In genomic region chr7:100908061-100908460, GRCm38 (mm10) we compare ENCODE assay signal across 9 mouse cellular contexts. TPM values are rescaled to one million over a fixed set of nuclear protein-coding genes. Genes with fewer than 3 reads are reported as not detected.
DNase-seq lines count a peak whose midpoint lies in the region; ATAC-seq and TF ChIP-seq lines count a peak whose summit lies in the region.
"Had no signal": no experiment of that assay in that cellular context is flagged by ENCODE, and none has a peak within 500 bp of the region (broad histone marks: within the 10 kb centered on the region; RNA-seq: fewer than 3 reads in every experiment).

No protein-coding gene starts in this region.

- 81% methylated on average over 8 of the region's 8 CpGs for WGBS in forebrain, embryonic 10.5 days
- 79% methylated on average over 8 of the region's 8 CpGs for WGBS in forebrain, embryonic 13.5 days
- 83% methylated on average over 8 of the region's 8 CpGs for WGBS in embryonic facial prominence, embryonic 12.5 days
- WGBS in intestine, embryonic 16.5 days: 75% methylated on average over 8 of the region's 8 CpGs
- 44% methylated on average over 8 of the region's 8 CpGs for WGBS in lung, embryonic 16.5 days
- 78% methylated on average over 8 of the region's 8 CpGs for WGBS in forebrain, postnatal 0 days

- DNase-seq in forebrain, embryonic 10.5 days (ENCODE audit: extremely low spot score, low spot score): no peak
- no peak for DNase-seq in T-cell, adult 2 months (ENCODE audit: low spot score)
- no peak for DNase-seq in cerebellum, postnatal 4 days (ENCODE audit: low spot score in 2 of 2)
- DNase-seq in forebrain, postnatal 0 days: no peak

- H3K4me2 ChIP-seq in forebrain, embryonic 13.5 days: no peak overlapping the region
- peak overlapping the region; percentile 28; the same call in 1 of the 2 replicates for H3K4me2 ChIP-seq in embryonic facial prominence, embryonic 12.5 days (replicated peaks)
- H3K4me2 ChIP-seq in intestine, embryonic 16.5 days (ENCODE audit: low read depth, low read length): no peak overlapping the region; the same call in 1 of the 2 replicates
- H3K4me2 ChIP-seq in lung, embryonic 16.5 days (ENCODE audit: low read depth, low read length): peak overlapping the region; percentile 43
- H3K4me2 ChIP-seq in forebrain, postnatal 0 days (ENCODE audit: low read depth): no peak overlapping the region

- H3K27ac ChIP-seq in forebrain, embryonic 10.5 days: peak overlapping the region; percentile 78
- no peak overlapping the region for H3K27ac ChIP-seq in forebrain, embryonic 13.5 days
- peak overlapping the region; percentile 82 for H3K27ac ChIP-seq in embryonic facial prominence, embryonic 12.5 days
- peak overlapping the region; percentile 79 for H3K27ac ChIP-seq in intestine, embryonic 16.5 days (ENCODE audit: low read length)
- peak overlapping the region; percentile 84 for H3K27ac ChIP-seq in lung, embryonic 16.5 days (ENCODE audit: low read length)
- no peak overlapping the region for H3K27ac ChIP-seq in forebrain, postnatal 0 days (ENCODE audit: low read depth, low read length)
- H3K27ac ChIP-seq: liver, embryonic 14.5 days had no signal

- no peaks in the 10 kb centered on the region for H3K27me3 ChIP-seq in forebrain, embryonic 10.5 days (ENCODE audit: poor library complexity, severe bottlenecking)
- H3K27me3 ChIP-seq in forebrain, embryonic 13.5 days: no peaks in the 10 kb centered on the region
- H3K27me3 ChIP-seq in embryonic facial prominence, embryonic 12.5 days: no peaks in the 10 kb centered on the region
- no peaks in the 10 kb centered on the region for H3K27me3 ChIP-seq in intestine, embryonic 16.5 days (replicated peaks; ENCODE audit: control insufficient read depth, insufficient read depth, low read length)
- no peaks in the 10 kb centered on the region for H3K27me3 ChIP-seq in lung, embryonic 16.5 days (ENCODE audit: control insufficient read depth, insufficient read depth, low read depth, low read length)
- no peaks in the 10 kb centered on the region for H3K27me3 ChIP-seq in forebrain, postnatal 0 days (ENCODE audit: insufficient read depth, low read length)

- H3K36me3 ChIP-seq in forebrain, embryonic 10.5 days (replicated peaks): peaks cover 57% of the 10 kb centered on the region
- no peaks in the 10 kb centered on the region for H3K36me3 ChIP-seq in forebrain, embryonic 13.5 days (ENCODE audit: poor library complexity, severe bottlenecking)
- peaks cover 23% of the 10 kb centered on the region for H3K36me3 ChIP-seq in embryonic facial prominence, embryonic 12.5 days
- peaks cover 4% of the 10 kb centered on the region; the same call in 1 of the 2 replicates for H3K36me3 ChIP-seq in intestine, embryonic 16.5 days (ENCODE audit: control insufficient read depth, insufficient read depth, low read length)
- H3K36me3 ChIP-seq in lung, embryonic 16.5 days (ENCODE audit: control insufficient read depth, insufficient read depth, low read length): peaks cover 4% of the 10 kb centered on the region; the same call in 1 of the 2 replicates
- no peaks in the 10 kb centered on the region for H3K36me3 ChIP-seq in forebrain, postnatal 0 days (ENCODE audit: insufficient read depth)

- no peaks in the 10 kb centered on the region for H3K9me3 ChIP-seq in forebrain, embryonic 10.5 days
- H3K9me3 ChIP-seq in forebrain, embryonic 13.5 days (replicated peaks): no peaks in the 10 kb centered on the region
- no peaks in the 10 kb centered on the region for H3K9me3 ChIP-seq in embryonic facial prominence, embryonic 12.5 days
- H3K9me3 ChIP-seq in intestine, embryonic 16.5 days (ENCODE audit: control insufficient read depth, low read length): no peaks in the 10 kb centered on the region
- H3K9me3 ChIP-seq in lung, embryonic 16.5 days (ENCODE audit: control insufficient read depth, low read length): no peaks in the 10 kb centered on the region
- H3K9me3 ChIP-seq in forebrain, postnatal 0 days (ENCODE audit: low read length): no peaks in the 10 kb centered on the region

- no peak overlapping the region for H3K9ac ChIP-seq in forebrain, embryonic 13.5 days
- 0 out of 2 replicates have a peak overlapping the region, but pooled peaks have one; percentile 1 for H3K9ac ChIP-seq in embryonic facial prominence, embryonic 12.5 days
- no peak overlapping the region for H3K9ac ChIP-seq in intestine, embryonic 16.5 days (ENCODE audit: low read depth, low read length)
- H3K9ac ChIP-seq in lung, embryonic 16.5 days (ENCODE audit: low read length): peak overlapping the region; percentile 41; the same call in 1 of the 2 replicates
- no peak overlapping the region for H3K9ac ChIP-seq in forebrain, postnatal 0 days
- H3K9ac ChIP-seq: liver, embryonic 14.5 days had no signal

- peaks cover 56% of the 10 kb centered on the region for H3K4me1 ChIP-seq in forebrain, embryonic 10.5 days
- H3K4me1 ChIP-seq in forebrain, embryonic 13.5 days: peaks cover 21% of the 10 kb centered on the region
- peaks cover 45% of the 10 kb centered on the region for H3K4me1 ChIP-seq in embryonic facial prominence, embryonic 12.5 days
- peaks cover 45% of the 10 kb centered on the region for H3K4me1 ChIP-seq in intestine, embryonic 16.5 days (ENCODE audit: control insufficient read depth, insufficient read depth, low read length)
- peaks cover 71% of the 10 kb centered on the region for H3K4me1 ChIP-seq in lung, embryonic 16.5 days (replicated peaks; ENCODE audit: control insufficient read depth, insufficient read depth, low read length)
- peaks cover 3% of the 10 kb centered on the region; the same call in 1 of the 2 replicates for H3K4me1 ChIP-seq in forebrain, postnatal 0 days (ENCODE audit: insufficient read depth)

- no peak for ATAC-seq in forebrain, embryonic 13.5 days
- no peak for ATAC-seq in embryonic facial prominence, embryonic 12.5 days (ENCODE audit: insufficient number of reproducible peaks, insufficient read depth, low FRiP score, low TSS enrichment)
- no peak for ATAC-seq in intestine, embryonic 16.5 days
- peak; percentile 26 for ATAC-seq in lung, embryonic 16.5 days (ENCODE audit: low read depth)
- no peak for ATAC-seq in forebrain, postnatal 0 days

- TF ChIP-seq CTCF in forebrain, postnatal 0 days (IDR thresholded peaks at IDR 0.05; ENCODE audit: low read depth): no peak

- no peak overlapping the region for H3K4me3 ChIP-seq in forebrain, embryonic 10.5 days
- H3K4me3 ChIP-seq in forebrain, embryonic 13.5 days: no peak overlapping the region
- H3K4me3 ChIP-seq in embryonic facial prominence, embryonic 12.5 days: no peak overlapping the region
- H3K4me3 ChIP-seq in intestine, embryonic 16.5 days (ENCODE audit: low read length): no peak overlapping the region
- no peak overlapping the region for H3K4me3 ChIP-seq in lung, embryonic 16.5 days (ENCODE audit: low read length)
- no peak overlapping the region for H3K4me3 ChIP-seq in forebrain, postnatal 0 days (ENCODE audit: low read depth, low read length)

RNA-seq across cellular contexts. Expression of gene Arhgef17, which starts 23.8 kb away (rescaled TPM):
- 6.5 TPM in 2 replicates for polyA plus RNA-seq in forebrain, embryonic 10.5 days (2016; fragmentation: Nextera tagmentation; extraction: Ambion mirVana)
- 4.4 and 4.7 TPM in 2 replicates for polyA plus RNA-seq in forebrain, embryonic 13.5 days (2015; fragmentation: Nextera tagmentation; extraction: Ambion mirVana)
- polyA plus RNA-seq in embryonic facial prominence, embryonic 12.5 days (2016; fragmentation: Nextera tagmentation; extraction: Ambion mirVana): 11.0 and 11.1 TPM in 2 replicates
- polyA plus RNA-seq in intestine, embryonic 16.5 days (2015; fragmentation: Nextera tagmentation; extraction: Ambion mirVana): 4.1 and 4.6 TPM in 2 replicates
- 10.6 and 11.8 TPM in 2 replicates for polyA plus RNA-seq in lung, embryonic 16.5 days (2015; fragmentation: Nextera tagmentation; extraction: Ambion mirVana)
- total RNA-seq in forebrain, postnatal 0 days (2014; rRNA removed): 47.9 and 52.7 TPM in 2 replicates
- 9.8 and 12.5 TPM in 2 replicates for polyA plus RNA-seq in forebrain, postnatal 0 days (2015; fragmentation: Nextera tagmentation; extraction: Ambion mirVana)

RNA-seq across cellular contexts. Expression of gene Relt, which starts 44.8 kb away (rescaled TPM):
- 5.0 and 5.7 TPM in 2 replicates for polyA plus RNA-seq in forebrain, embryonic 10.5 days (2016; fragmentation: Nextera tagmentation; extraction: Ambion mirVana)
- 2.4 and 3.1 TPM in 2 replicates for polyA plus RNA-seq in forebrain, embryonic 13.5 days (2015; fragmentation: Nextera tagmentation; extraction: Ambion mirVana)
- 3.4 and 4.1 TPM in 2 replicates for polyA plus RNA-seq in embryonic facial prominence, embryonic 12.5 days (2016; fragmentation: Nextera tagmentation; extraction: Ambion mirVana)
- polyA plus RNA-seq in intestine, embryonic 16.5 days (2015; fragmentation: Nextera tagmentation; extraction: Ambion mirVana): 2.4 and 3.8 TPM in 2 replicates
- 3.0 and 3.8 TPM in 2 replicates for polyA plus RNA-seq in lung, embryonic 16.5 days (2015; fragmentation: Nextera tagmentation; extraction: Ambion mirVana)
- total RNA-seq in forebrain, postnatal 0 days (2014; rRNA removed): 7.5 and 8.3 TPM in 2 replicates
- polyA plus RNA-seq in forebrain, postnatal 0 days (2015; fragmentation: Nextera tagmentation; extraction: Ambion mirVana): 4.4 and 5.1 TPM in 2 replicates

Comparison
In these comparisons a context has a peak if more than half of its experiments do, and no peak if none do; other contexts are left out.
1. H3K27ac ChIP-seq: peak in forebrain, embryonic 10.5 days (single experiment), embryonic facial prominence, embryonic 12.5 days (single experiment), intestine, embryonic 16.5 days (single experiment) and lung, embryonic 16.5 days (single experiment); none in forebrain, embryonic 13.5 days (single experiment) and forebrain, postnatal 0 days (single experiment).
2. H3K4me2 ChIP-seq: peak in embryonic facial prominence, embryonic 12.5 days (single experiment) and lung, embryonic 16.5 days (single experiment); none in forebrain, embryonic 13.5 days (single experiment), intestine, embryonic 16.5 days (single experiment) and forebrain, postnatal 0 days (single experiment).
3. H3K9ac ChIP-seq: peak in embryonic facial prominence, embryonic 12.5 days (single experiment) and lung, embryonic 16.5 days (single experiment); none in forebrain, embryonic 13.5 days (single experiment), intestine, embryonic 16.5 days (single experiment) and forebrain, postnatal 0 days (single experiment).